Mouse (Mus musculus) thymus, adult 2 months (tissue): ENCODE data around the gene Ralgds.

Experiments used
- CTCF ChIP-seq: fragments of 200-500 bp; IDR thresholded peaks from 2 replicates; pipeline ENCODE4 v1.5.1; 2012; ENCODE audit warnings: mild to moderate bottlenecking, control low read depth, low read length, moderate library complexity, borderline replicate concordance; ENCODE audit not compliant: control insufficient read depth, poor library complexity, insufficient read depth; ENCODE audit errors: extremely low read depth
- POLR2A ChIP-seq: fragments of 200-500 bp; IDR thresholded peaks from 2 replicates; pipeline ENCODE4 v1.6.1; 2012; ENCODE audit warnings: mild to moderate bottlenecking, low read length, control low read depth, moderate library complexity; ENCODE audit not compliant: control insufficient read depth, poor library complexity, insufficient read depth; ENCODE audit errors: extremely low read depth

GRCm38 (mm10) chr2:28537995-28538816 is 25.3 kb downstream of the Ralgds start:
- TF ChIP-seq CTCF (no peak), POLR2A (no peak)
